Mouse (Mus musculus) cerebellum, postnatal 36 days (tissue): ENCODE measurements around the gene A3galt2.

Experiments
- DNase-seq, 2 experiments: peaks; one replicate each; pipeline ENCODE4 v3.0.0; 2021 to 2022; ENCODE audit warnings: mixed read lengths in 2 of 2

Gene A3galt2

GRCm38 (mm10) chr4:128759214-128759613 is 4.0 kb downstream of the A3galt2 start:
- DNase-seq: no peak

- no peak for DNase-seq
These were observed 4.9 kb downstream of the A3galt2 start for GRCm38 (mm10) chr4:128760029-128760428.

- DNase-seq: peak; percentile 33 to 43
These were observed 11.8 kb downstream of the A3galt2 start for GRCm38 (mm10) chr4:128766929-128767328.

GRCm38 (mm10) chr4:128768120-128768519 is 13.0 kb downstream of the A3galt2 start:
- DNase-seq: no peak

GRCm38 (mm10) chr4:128769569-128770355 is 14.6 kb downstream of the A3galt2 start:
- DNase-seq: no peak

GRCm38 (mm10) chr4:128770698-128771097 is 15.5 kb downstream of the A3galt2 start:
- no peak for DNase-seq

- DNase-seq: no peak
These were observed 18.7 kb downstream of the A3galt2 start for GRCm38 (mm10) chr4:128773820-128774219.

GRCm38 (mm10) chr4:128774467-128774866 is 19.3 kb downstream of the A3galt2 start:
- DNase-seq: peak; percentile 60 to 75

GRCm38 (mm10) chr4:128776568-128777289 is 21.6 kb downstream of the A3galt2 start:
- DNase-seq: peak; percentile 85 to 90

GRCm38 (mm10) chr4:128777593-128777992 is 22.4 kb downstream of the A3galt2 start:
- DNase-seq: no peak

- no peak for DNase-seq
These were observed 26.9 kb downstream of the A3galt2 start for GRCm38 (mm10) chr4:128782037-128782436.

- DNase-seq: no peak
These were observed 27.5 kb downstream of the A3galt2 start for GRCm38 (mm10) chr4:128782645-128783044.

GRCm38 (mm10) chr4:128784950-128785631 is 29.9 kb downstream of the A3galt2 start:
- no peak for DNase-seq

GRCm38 (mm10) chr4:128785921-128786654 is 30.9 kb downstream of the A3galt2 start:
- no peak for DNase-seq

- DNase-seq: no peak
These were observed 32.1 kb downstream of the A3galt2 start for GRCm38 (mm10) chr4:128787023-128787939.

GRCm38 (mm10) chr4:128788108-128788507 is 32.9 kb downstream of the A3galt2 start:
- no peak for DNase-seq

GRCm38 (mm10) chr4:128789646-128790045 is 34.5 kb downstream of the A3galt2 start:
- DNase-seq: no peak

- DNase-seq: no peak
These were observed 38.5 kb downstream of the A3galt2 start for GRCm38 (mm10) chr4:128793710-128794109.

- peak; percentile 40 to 51 for DNase-seq
These were observed 39.0 kb downstream of the A3galt2 start for GRCm38 (mm10) chr4:128794198-128794597.

- no peak for DNase-seq
These were observed 40.4 kb downstream of the A3galt2 start for GRCm38 (mm10) chr4:128795596-128795995.

GRCm38 (mm10) chr4:128796788-128797187 is 41.6 kb downstream of the A3galt2 start:
- no peak for DNase-seq
